Mouse (Mus musculus) thymus, adult 2 months (tissue): ENCODE measurements around the gene Atf6b. TPM values are rescaled to one million over a fixed set of nuclear protein-coding genes. Genes with fewer than 3 reads are reported as not detected.

Experiments used
- DNase-seq: peaks from one replicate; pipeline ENCODE4 v3.0.0; 2021
- H3K27ac ChIP-seq: fragments of 200-500 bp; 2 replicates; pipeline ENCODE4 v1.5.1; 2012; ENCODE audit warnings: low read length, control low read depth; ENCODE audit not compliant: control insufficient read depth, insufficient read depth
- H3K27me3 ChIP-seq: fragments of 200-500 bp; 2 replicates; pipeline ENCODE4 v1.6.1; 2012; ENCODE audit warnings: mild to moderate bottlenecking, low read length, moderate library complexity, mixed read lengths; ENCODE audit not compliant: control insufficient read depth, insufficient read depth
- H3K36me3 ChIP-seq: fragments of 200-500 bp; 2 replicates; pipeline ENCODE4 v1.6.1; 2012; ENCODE audit warnings: mild to moderate bottlenecking, low read length, moderate library complexity; ENCODE audit not compliant: control insufficient read depth, insufficient read depth
- H3K4me1 ChIP-seq: fragments of 200-500 bp; replicated peaks from 2 replicates; pipeline ENCODE4 v1.6.1; 2012; ENCODE audit warnings: low read length; ENCODE audit not compliant: control insufficient read depth, insufficient read depth
- H3K4me3 ChIP-seq: fragments of 200-500 bp; 2 replicates; pipeline ENCODE4 v1.5.1; 2012; ENCODE audit warnings: mild to moderate bottlenecking, low read length, control low read depth, moderate library complexity; ENCODE audit not compliant: control insufficient read depth, insufficient read depth
- CTCF ChIP-seq: fragments of 200-500 bp; IDR thresholded peaks from 2 replicates; pipeline ENCODE4 v1.5.1; 2012; ENCODE audit warnings: mild to moderate bottlenecking, control low read depth, low read length, moderate library complexity, borderline replicate concordance; ENCODE audit not compliant: control insufficient read depth, poor library complexity, insufficient read depth; ENCODE audit errors: extremely low read depth
- POLR2A ChIP-seq: fragments of 200-500 bp; IDR thresholded peaks from 2 replicates; pipeline ENCODE4 v1.6.1; 2012; ENCODE audit warnings: mild to moderate bottlenecking, low read length, control low read depth, moderate library complexity; ENCODE audit not compliant: control insufficient read depth, poor library complexity, insufficient read depth; ENCODE audit errors: extremely low read depth
- WGBS: fragments of 180-500 bp; shearing (Covaris S2); methylation state at CpG from one replicate; pipeline ENCODE4 v1.1.7; 2018; 5-methylcytosine and 5-hydroxymethylcytosine counted together
- polyA plus RNA-seq: library from polyadenylated mRNA; depleted of rRNA; stranded (reverse); fragments of >200 nt; gene quantifications from 2 replicates; pipeline ENCODE4 v1.2.3, GENCODE M21; 2012

Atf6b gene
- polyA plus RNA-seq, 1 experiment: 169 TPM

GRCm38 (mm10) chr17:34645831-34646511 is 975 bp upstream of the Atf6b start:
- no peak for DNase-seq
- Histone ChIP-seq H3K4me1 (peaks cover 26% of the 10 kb centered on the region), H3K36me3 (no peaks in the 10 kb centered on the region), H3K4me3 (no peak overlapping the region), H3K27ac (no peak overlapping the region), H3K27me3 (no peaks in the 10 kb centered on the region)
- WGBS: 79% methylated on average over 30 of the region's 30 CpGs
- TF ChIP-seq POLR2A: no peak
- TF ChIP-seq CTCF: no peak

DNA sequence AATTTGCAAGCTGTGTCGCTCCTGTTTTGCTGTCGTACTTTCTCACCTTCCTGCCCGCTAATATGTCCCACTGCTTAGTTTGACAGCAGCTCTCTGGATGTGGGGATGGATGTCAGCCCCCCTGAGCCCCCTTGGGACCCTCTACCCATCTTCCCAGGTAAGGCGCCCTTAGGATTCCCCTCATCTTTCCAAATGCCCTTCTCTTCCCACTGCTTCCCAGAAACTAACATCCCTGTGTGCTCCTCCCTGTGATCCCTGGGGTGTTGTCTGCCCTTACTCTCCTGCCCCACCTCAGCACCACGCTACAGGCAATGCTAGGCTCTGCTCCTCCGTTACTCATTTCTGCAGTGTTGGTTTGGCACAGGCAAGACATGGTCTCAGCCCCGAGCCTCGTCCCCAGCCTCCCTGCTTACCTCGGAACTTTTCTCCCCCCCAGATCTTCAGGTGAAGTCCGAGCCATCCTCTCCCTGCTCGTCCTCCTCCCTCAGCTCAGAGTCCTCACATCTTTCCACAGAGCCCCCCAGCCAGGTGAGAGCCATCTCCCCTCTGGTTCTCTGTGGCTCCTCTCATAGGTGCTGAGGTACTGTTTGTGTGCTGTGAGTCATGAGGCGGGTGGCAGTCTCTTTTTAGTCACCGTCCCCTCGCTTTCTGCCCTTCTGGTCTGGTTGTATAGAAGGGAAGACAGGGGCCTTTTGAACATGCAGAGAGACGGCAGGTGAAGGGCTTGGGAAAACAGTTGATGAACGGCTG is 1.4 kb downstream of the Atf6b start:
- peaks cover 21% of the 10 kb centered on the region for H3K4me1 ChIP-seq
- no peaks in the 10 kb centered on the region for H3K36me3 ChIP-seq
- no peak for DNase-seq
- no peak overlapping the region for H3K27ac ChIP-seq
- no peak for TF ChIP-seq CTCF
- TF ChIP-seq POLR2A: no peak
- WGBS: 92% methylated on average over 16 of the region's 16 CpGs
- H3K4me3 ChIP-seq: no peak overlapping the region
- H3K27me3 ChIP-seq: no peaks in the 10 kb centered on the region

- Histone ChIP-seq H3K36me3 (no peaks in the 10 kb centered on the region), H3K27ac (no peak overlapping the region), H3K4me3 (no peak overlapping the region), H3K4me1 (peaks cover 21% of the 10 kb centered on the region), H3K27me3 (no peaks in the 10 kb centered on the region)
- TF ChIP-seq CTCF (no peak), POLR2A (no peak)
- 87% methylated on average over 18 of the region's 18 CpGs for WGBS
- no peak for DNase-seq
These were observed 2.3 kb downstream of the Atf6b start for GRCm38 (mm10) chr17:34649106-34649864.

- Histone ChIP-seq H3K27me3 (no peaks in the 10 kb centered on the region), H3K36me3 (no peaks in the 10 kb centered on the region), H3K4me1 (peaks cover 17% of the 10 kb centered on the region), H3K4me3 (no peak overlapping the region), H3K27ac (no peak overlapping the region)
- no peak for DNase-seq
- no peak for TF ChIP-seq POLR2A
- TF ChIP-seq CTCF: no peak
- WGBS: 96% methylated on average over 14 of the region's 14 CpGs
These were observed 3.8 kb downstream of the Atf6b start for GRCm38 (mm10) chr17:34650781-34651180.

DNA sequence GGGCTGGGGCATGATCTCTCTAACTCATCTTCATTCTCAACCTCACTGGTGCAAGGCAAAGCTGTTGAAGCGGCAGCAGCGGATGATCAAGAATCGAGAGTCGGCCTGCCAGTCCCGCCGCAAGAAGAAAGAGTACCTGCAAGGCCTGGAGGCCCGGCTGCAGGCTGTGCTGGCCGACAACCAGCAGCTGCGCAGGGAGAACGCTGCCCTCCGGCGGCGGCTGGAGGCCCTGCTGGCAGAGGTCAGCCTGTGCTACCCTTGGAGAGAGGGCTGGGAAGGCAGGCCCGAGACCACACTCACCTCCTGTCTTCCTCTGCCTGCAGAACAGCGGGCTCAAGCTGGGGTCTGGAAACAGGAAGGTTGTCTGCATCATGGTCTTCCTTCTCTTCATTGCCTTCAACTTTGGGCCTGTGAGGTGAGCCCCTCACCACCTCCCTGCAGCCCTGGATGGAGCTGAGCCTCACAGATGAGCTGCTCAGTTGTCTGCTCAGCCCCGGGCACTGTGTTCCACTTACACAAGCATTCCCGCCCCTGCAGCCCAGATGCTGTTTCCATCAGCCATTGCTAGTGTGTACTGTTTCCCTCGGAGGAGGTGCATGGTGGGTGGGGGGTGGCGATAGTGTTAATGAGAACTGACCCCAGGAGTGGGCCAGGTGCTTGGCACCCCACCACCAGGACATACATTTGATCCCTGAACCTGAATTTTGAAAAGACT is 4.7 kb downstream of the Atf6b start:
- H3K4me3 ChIP-seq: no peak overlapping the region
- 68% methylated on average over 19 of the region's 19 CpGs for WGBS
- DNase-seq: peak; percentile 61
- no peaks in the 10 kb centered on the region for H3K36me3 ChIP-seq
- no peak overlapping the region for H3K27ac ChIP-seq
- no peaks in the 10 kb centered on the region for H3K27me3 ChIP-seq
- TF ChIP-seq CTCF (peak; percentile 76; the same call in 1 of the 2 replicates), POLR2A (no peak)
- peaks cover 8% of the 10 kb centered on the region for H3K4me1 ChIP-seq

- WGBS: 97% methylated on average over 10 of the region's 10 CpGs
- TF ChIP-seq POLR2A (no peak), CTCF (no peak)
- no peak for DNase-seq
- no peak overlapping the region for H3K27ac ChIP-seq
- no peak overlapping the region for H3K4me3 ChIP-seq
- peaks cover 7% of the 10 kb centered on the region for H3K4me1 ChIP-seq
- H3K36me3 ChIP-seq: no peaks in the 10 kb centered on the region
- no peaks in the 10 kb centered on the region for H3K27me3 ChIP-seq
These were observed 5.6 kb downstream of the Atf6b start for GRCm38 (mm10) chr17:34652546-34652945.
